Mouse (Mus musculus): ENCODE results near the gene Cdh12.

The Cdh12 gene

DNA sequence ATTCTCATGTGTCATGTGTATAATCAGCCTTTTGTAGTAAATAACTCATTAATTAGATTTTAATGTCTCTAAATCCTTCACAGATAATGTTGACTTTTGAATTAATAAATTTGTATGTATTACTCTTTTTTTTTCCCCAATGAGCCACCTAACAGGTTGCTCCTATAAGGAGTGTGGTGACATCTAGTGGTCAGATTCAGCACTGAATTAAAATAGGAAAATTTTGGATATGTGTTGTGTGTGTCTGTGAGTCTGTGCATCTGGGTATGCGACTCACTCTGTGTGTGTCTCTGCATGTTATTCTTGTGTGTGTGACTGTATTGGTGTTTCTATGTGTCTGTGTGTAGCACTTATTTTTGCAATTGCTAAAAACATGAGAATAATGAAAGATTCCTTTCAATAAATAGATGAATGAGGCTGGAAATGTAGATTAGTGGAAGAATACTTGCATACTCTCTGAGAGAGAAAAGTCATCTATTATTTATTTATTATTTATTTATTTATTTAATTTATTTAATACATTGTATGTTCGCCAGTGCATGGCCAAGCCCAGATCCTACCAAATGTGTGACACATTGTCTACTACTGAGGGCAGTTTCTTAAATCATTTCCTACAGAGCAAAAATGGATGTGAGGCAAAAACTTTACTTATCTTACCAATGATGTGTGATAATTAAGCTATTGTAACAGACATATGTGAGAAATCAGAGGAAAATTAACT, 958.4 kb downstream of the Cdh12 start:
- DNase-seq = no peak

DNA sequence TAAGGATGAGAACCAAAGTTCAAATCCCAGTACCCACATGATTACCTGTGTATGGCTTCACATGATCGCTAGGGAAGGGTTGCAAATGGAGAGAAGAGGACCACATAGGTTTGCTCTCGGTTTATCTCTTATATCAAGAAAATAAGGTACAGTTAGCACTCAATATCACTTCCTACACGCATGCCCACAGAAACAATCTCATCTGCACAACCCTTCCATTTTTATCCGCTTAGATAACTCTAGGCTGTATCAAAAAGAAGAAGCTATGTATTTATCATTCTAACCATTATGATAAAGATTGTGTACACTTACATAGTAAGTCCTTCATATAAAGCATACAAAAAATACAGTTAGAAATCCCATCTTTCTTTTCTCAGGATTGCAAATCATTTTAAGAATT, 988.3 kb downstream of the Cdh12 start:
- DNase-seq = no peak

DNA sequence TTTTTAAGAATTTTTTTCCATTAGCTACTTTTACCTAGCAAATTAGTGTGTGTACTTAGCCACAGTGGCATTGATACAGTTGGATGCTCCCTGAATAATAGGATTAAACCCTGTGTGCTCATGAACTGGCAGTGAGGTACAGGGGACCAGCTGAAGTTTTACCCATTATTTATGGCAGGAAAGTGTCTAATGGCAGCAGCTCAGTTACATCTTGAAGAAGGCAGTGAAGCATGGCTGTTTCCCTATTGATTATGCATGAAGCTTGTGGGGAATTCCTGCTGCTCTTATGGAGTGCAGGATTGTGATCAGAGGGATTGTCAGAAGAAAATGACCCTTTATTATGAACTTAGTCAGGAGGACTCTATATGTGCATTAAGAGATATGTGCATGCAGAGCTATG, 988.9 kb downstream of the Cdh12 start:
- DNase-seq = no peak

DNA sequence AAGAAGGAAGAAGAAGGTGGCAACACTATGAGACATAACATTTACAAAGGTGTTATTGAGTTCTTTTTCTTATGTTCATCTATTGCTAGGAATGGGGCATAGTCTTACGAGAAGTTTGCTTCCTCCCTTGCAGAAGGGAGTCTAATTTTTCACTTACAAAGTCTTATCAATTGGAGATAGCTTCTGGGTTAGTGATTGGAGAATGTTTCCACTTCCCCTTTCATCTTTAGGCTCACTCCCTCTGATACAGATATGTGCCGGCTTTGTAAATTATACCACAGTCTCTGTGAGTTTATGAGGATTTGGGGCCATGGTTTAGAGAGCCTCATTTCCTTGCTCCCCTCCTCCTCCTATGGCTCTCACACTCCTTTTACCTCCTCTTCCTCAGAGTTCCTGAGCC, 1009.0 kb downstream of the Cdh12 start:
- DNase-seq = no peak

DNA sequence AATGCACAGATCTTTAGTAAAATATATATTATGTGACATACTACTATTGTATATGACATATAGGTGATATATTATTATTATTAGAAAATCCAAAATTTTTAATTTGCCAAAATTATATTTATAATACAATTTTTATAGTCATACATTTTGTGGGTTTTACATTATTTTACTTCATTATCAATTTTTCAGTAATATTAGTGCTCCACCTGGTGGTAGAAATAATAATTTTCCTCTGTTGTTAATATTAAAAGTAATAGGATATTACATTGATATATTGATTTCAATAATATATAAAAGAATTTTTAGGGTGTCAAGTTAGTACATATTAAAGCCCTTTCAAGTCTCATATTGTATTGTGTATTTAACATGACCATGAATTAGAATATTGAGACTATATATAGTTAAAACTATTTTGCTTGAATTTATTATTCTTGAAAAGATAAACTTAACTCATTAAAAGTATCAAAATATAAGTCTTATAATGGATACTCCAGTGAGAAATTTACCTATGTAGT, 1070.3 kb downstream of the Cdh12 start:
- DNase-seq = no peak

DNA sequence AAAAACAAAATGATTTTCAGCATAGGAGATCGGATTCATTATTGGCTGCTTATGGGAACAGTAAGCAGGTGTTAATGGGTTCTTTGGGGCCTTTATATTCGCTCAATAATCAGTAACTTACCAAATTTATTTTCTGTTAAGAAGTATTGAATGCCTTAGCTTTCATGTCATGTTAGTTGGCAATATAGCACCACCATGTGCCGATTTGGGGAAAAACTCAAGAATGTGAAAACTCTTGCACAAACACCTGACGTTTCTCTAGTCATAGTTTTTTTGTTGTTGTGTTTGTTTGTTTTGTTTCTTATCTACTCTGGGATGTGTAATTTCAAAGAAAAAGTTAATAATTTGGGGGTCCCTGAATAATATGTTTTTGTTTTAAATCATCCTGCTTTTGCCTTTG, 1081.7 kb downstream of the Cdh12 start:
- no peak for DNase-seq

DNA sequence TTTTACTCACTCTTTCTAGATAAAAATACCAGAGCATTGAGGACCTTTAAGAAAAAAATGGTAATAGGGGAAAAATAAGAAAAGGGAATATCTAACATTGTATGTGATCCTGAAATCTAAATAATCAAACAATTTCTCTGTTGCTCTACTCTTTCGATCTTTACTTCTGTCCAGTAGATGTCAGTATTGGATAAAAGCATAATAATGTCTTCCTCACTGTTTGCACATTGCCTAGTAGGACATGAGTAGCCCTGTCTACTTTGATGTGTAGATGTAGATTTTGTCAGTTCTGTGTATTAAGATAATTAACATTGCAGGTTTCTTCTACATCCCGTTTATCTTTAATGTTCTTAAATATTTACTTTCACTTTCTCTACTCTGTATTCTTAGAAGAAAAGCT, 1087.8 kb downstream of the Cdh12 start:
- DNase-seq = no peak

DNA sequence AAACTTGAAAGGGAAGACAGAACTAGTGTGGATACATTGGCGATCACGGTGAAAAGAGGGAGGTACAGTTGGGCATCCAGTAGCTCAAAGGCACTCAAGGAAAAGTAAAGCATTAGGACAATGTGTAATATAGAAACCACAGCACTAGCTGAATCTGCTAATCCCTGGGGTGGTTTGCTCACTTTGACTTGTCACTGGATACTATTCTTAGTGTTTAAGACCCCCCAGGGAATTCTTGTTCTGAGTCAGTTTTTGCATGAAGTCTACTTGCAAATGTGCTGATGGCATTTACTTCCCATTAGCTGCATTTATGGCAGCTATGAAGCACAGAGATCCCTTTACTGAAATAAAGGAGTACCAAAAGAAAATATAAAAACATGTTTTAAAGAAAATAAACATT, 1095.7 kb downstream of the Cdh12 start:
- no peak for DNase-seq

DNA sequence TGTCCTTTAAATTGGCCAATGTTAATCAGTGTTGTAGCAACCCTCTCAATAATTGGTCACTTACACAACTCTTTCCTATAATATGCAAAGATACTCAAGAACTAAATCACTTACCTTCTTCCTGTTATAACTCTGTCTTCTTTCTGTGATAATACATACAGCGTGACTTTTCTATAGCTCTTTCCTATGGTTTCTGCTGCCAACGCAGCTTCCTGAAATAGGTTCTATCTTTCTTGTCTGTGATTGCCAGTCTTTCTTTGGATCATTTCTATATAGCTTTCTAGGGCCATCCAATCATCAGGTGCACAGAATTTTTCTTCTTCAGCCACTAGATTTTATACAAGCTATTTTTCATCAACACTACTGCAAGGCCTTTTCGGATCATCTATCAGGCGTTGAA, 1106.9 kb downstream of the Cdh12 start:
- DNase-seq = no peak

DNA sequence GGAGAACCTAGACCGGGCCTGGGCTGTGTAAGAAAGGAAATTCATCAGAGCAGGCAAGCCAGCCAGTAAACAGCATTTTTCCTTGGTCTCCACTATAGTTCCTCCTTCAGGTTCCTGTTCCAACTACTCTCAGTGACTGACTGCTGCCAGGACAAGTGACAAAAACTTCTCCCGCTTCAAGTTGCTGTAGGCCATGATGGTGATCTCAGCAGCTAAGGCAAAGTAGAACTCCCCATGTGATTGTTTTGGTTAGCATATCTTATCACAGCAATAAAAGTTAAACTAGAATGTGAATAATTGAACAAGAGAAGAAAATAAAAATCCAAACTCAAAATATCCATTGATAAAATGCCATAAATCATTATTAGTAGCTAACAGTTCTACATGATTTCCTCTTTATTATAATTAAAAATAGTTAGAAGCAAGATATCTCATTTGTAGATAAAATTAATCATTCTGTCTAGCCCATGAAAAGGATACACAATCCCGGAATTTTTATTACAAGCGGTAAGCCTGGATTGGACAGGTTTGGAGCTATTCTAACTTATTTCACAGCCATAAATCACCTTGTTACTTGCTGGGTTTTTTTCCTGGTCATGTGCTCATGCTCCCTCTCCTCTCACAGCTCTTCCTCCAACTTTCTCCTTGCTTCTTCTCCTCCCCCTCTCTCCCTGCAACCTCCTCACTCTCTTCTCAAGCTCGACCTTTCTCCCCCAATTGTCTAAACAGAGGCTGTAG, 1117.4 kb downstream of the Cdh12 start:
- no peak for DNase-seq

DNA sequence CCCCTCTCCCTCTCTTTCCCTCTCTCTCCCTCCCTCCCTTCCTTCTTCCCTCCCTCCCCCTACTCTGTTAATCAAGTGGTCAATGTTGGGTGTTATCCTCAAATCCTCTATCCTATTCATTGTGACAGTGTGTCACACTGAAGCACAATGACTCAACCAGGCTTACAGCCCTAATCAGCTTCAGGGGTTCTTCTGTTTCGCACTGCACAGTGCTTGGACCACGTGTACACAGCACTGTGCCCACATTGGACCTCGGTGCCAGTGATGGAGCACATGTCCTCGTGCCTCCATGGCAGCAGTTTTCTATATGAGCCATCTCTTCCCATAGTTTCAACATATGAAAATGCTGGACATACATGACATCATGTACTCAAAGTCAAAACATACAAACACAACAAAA, 1155.4 kb downstream of the Cdh12 start:
- no peak for DNase-seq

Measured in kidney, adult 18-20 months (tissue).